Mouse (Mus musculus) stomach, embryonic 15.5 days (tissue): ENCODE data around the gene Klhl32. TPM values are rescaled to one million over a fixed set of nuclear protein-coding genes. Genes with fewer than 3 reads are reported as not detected.

Source experiments
- ATAC-seq: fragments of 200-750 bp; cut with Nextera tagmentation; 2 replicates; pipeline ENCODE4 v1.8.0; 2017; ENCODE audit warnings: low read depth, moderate number of reproducible peaks, moderate TSS enrichment; ENCODE audit not compliant: insufficient read depth, low FRiP score
- H3K27ac ChIP-seq: fragments of 300-500 bp; sonication (generic); 2 replicates; pipeline ENCODE4 v1.5.1; 2015; ENCODE audit warnings: mild to moderate bottlenecking, inconsistent platforms
- H3K27me3 ChIP-seq: fragments of 300-500 bp; sonication (generic); replicated peaks from 2 replicates; pipeline ENCODE4 v1.6.1; 2015; ENCODE audit warnings: inconsistent platforms
- H3K36me3 ChIP-seq: fragments of 300-500 bp; sonication (generic); 2 replicates; pipeline ENCODE4 v1.6.1; 2015; ENCODE audit warnings: inconsistent platforms
- H3K4me1 ChIP-seq: fragments of 300-500 bp; sonication (generic); 2 replicates; pipeline ENCODE4 v1.6.1; 2015; ENCODE audit warnings: inconsistent platforms
- H3K4me2 ChIP-seq: fragments of 300-500 bp; sonication (generic); 2 replicates; pipeline ENCODE4 v1.6.1; 2015; ENCODE audit warnings: mild to moderate bottlenecking, inconsistent platforms
- H3K4me3 ChIP-seq: fragments of 300-500 bp; sonication (generic); replicated peaks from 2 replicates; pipeline ENCODE4 v1.5.1; 2015; ENCODE audit warnings: inconsistent platforms
- H3K9ac ChIP-seq: fragments of 300-500 bp; sonication (generic); 2 replicates; pipeline ENCODE4 v1.6.1; 2015; ENCODE audit warnings: inconsistent platforms
- H3K9me3 ChIP-seq: fragments of 300-500 bp; sonication (generic); 2 replicates; pipeline ENCODE4 v1.6.1; 2016; ENCODE audit warnings: inconsistent platforms
- WGBS: fragments of 180-500 bp; shearing (Covaris S2); methylation state at CpG from one replicate; pipeline ENCODE4 v1.1.7; 2015; 5-methylcytosine and 5-hydroxymethylcytosine counted together
- polyA plus RNA-seq: library from polyadenylated mRNA; unstranded; fragments of >200 nt; fragmentation: Nextera tagmentation; extraction: Ambion mirVana; gene quantifications from 2 replicates; pipeline ENCODE4 v1.2.1, GENCODE M21; 2015

Klhl32 gene
- polyA plus RNA-seq, 1 experiment from 2014 or later: 4.4 TPM

GRCm38 (mm10) chr4:24845546-24845945 lies 5.4 kb downstream of the Klhl32 start:
- H3K9me3 ChIP-seq: no peaks in the 10 kb centered on the region
- H3K27me3 ChIP-seq: no peaks in the 10 kb centered on the region
- no peaks in the 10 kb centered on the region for H3K36me3 ChIP-seq
- H3K4me2 ChIP-seq: no peak overlapping the region
- H3K4me1 ChIP-seq: no peaks in the 10 kb centered on the region
- no peak overlapping the region for H3K27ac ChIP-seq
- WGBS: 89% methylated on average over 5 of the region's 5 CpGs
- H3K9ac ChIP-seq: no peak overlapping the region
- no peak for ATAC-seq
- no peak overlapping the region for H3K4me3 ChIP-seq

DNA sequence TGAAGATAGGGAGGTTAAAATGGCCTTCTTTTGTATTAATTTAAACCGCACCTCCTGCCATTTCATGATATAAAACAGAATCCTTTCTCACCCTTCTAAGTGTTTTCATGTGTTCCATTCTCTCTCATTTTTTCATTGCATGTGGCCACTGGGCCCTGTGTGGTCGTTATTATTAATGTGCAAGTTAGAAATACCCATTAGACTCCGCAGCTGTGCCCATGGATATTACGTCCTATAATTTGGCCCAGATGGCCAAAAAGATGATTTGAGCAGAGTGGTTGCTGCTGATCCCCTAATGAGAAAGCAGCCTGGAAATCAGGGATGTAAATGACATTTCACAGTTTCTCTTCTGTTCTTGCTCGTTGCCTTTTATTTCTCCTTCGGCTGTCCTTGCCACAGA lies 12.4 kb downstream of the Klhl32 start:
- no peaks in the 10 kb centered on the region for H3K27me3 ChIP-seq
- H3K9me3 ChIP-seq: no peaks in the 10 kb centered on the region
- no peaks in the 10 kb centered on the region for H3K4me1 ChIP-seq

GRCm38 (mm10) chr4:24835555-24835954 lies 15.4 kb downstream of the Klhl32 start:
- Histone ChIP-seq H3K4me2 (no peak overlapping the region), H3K27ac (no peak overlapping the region), H3K9ac (no peak overlapping the region), H3K4me3 (no peak overlapping the region), H3K36me3 (no peaks in the 10 kb centered on the region), H3K27me3 (no peaks in the 10 kb centered on the region), H3K4me1 (no peaks in the 10 kb centered on the region), H3K9me3 (no peaks in the 10 kb centered on the region)
- WGBS: 48% methylated on average over 7 of the region's 7 CpGs
- ATAC-seq: no peak

More for the DNA sequence above, 12.4 kb downstream of the Klhl32 start:
- no peak overlapping the region for H3K27ac ChIP-seq
- 79% methylated on average over 6 of the region's 6 CpGs for WGBS
- H3K4me3 ChIP-seq: no peak overlapping the region
- no peak for ATAC-seq
- H3K9ac ChIP-seq: no peak overlapping the region
- no peak overlapping the region for H3K4me2 ChIP-seq
- no peaks in the 10 kb centered on the region for H3K36me3 ChIP-seq

GRCm38 (mm10) chr4:24808316-24808715 lies 42.6 kb downstream of the Klhl32 start:
- H3K4me3 ChIP-seq: no peak overlapping the region
- no peaks in the 10 kb centered on the region for H3K36me3 ChIP-seq
- 0 out of 2 replicates have a peak, but pooled peaks cover 4% of the 10 kb centered on the region for H3K9me3 ChIP-seq
- H3K27me3 ChIP-seq: no peaks in the 10 kb centered on the region
- H3K4me2 ChIP-seq: no peak overlapping the region
- H3K9ac ChIP-seq: no peak overlapping the region
- 79% methylated on average over 1 of the region's 1 CpGs for WGBS
- H3K4me1 ChIP-seq: no peaks in the 10 kb centered on the region
- H3K27ac ChIP-seq: no peak overlapping the region
- no peak for ATAC-seq

DNA sequence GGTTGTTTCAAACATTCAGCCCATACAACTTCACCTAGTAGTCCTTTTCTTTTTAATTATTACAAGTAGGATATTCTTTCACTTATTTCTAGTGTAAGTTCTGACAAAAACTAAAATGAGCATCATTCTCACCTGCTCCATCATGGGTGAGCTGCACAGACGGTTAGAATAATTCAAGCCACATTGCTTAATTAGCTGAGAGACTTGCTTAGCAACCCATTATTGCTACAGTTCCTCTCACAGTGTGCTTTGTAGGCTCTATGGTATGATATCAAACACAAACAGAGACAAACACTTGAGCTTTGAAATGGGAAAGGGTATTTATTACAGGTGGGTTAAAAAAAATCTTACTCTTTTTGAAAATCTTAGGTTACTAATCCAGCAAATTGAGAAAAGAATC lies 49.0 kb downstream of the Klhl32 start:
- Histone ChIP-seq H3K27me3 (no peaks in the 10 kb centered on the region), H3K4me2 (no peak overlapping the region), H3K4me1 (no peaks in the 10 kb centered on the region), H3K27ac (no peak overlapping the region), H3K4me3 (no peak overlapping the region), H3K36me3 (no peaks in the 10 kb centered on the region), H3K9ac (no peak overlapping the region), H3K9me3 (no peaks in the 10 kb centered on the region)
- WGBS: 75% methylated on average over 1 of the region's 1 CpGs
- ATAC-seq: no peak

- H3K4me1 ChIP-seq: no peaks in the 10 kb centered on the region
- H3K36me3 ChIP-seq: no peaks in the 10 kb centered on the region
- 43% methylated on average over 2 of the region's 2 CpGs for WGBS
- no peaks in the 10 kb centered on the region for H3K27me3 ChIP-seq
- no peaks in the 10 kb centered on the region for H3K9me3 ChIP-seq
- no peak overlapping the region for H3K27ac ChIP-seq
- no peak for ATAC-seq
- no peak overlapping the region for H3K4me3 ChIP-seq
- no peak overlapping the region for H3K4me2 ChIP-seq
- H3K9ac ChIP-seq: no peak overlapping the region
Observed at GRCm38 (mm10) chr4:24801343-24801742, 49.6 kb downstream of the Klhl32 start.

DNA sequence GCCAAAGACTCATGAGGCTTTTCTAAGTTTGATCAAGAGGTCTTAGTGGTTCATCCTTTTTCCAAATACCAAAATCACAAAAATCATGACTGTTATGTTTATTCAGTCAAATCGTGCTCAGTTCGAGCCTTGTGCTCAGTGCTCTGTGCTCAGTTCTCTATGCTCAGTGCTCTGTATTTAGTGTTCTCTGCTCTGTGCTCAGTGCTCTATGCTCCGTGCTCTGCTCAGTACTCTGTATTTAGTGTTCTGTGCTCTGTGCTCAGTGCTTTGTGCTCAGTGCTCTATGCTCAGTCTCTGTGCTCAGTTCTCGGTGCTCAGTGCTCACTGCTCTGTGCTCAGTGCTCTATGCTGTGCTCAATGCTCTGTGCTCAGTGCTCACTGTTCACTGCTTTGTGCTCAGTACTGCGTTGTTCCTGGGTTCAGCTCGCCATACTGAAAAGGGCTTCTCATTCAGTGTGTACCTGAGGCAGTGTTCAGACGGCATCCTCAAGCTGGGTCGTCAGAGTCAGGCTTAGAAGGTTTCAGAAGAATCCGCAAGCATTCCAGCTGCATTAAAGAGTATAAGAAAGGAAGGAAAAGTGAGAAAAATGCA lies 50.5 kb downstream of the Klhl32 start:
- Histone ChIP-seq H3K36me3 (no peaks in the 10 kb centered on the region), H3K4me2 (no peak overlapping the region), H3K4me1 (no peaks in the 10 kb centered on the region), H3K9ac (no peak overlapping the region), H3K4me3 (no peak overlapping the region), H3K9me3 (no peaks in the 10 kb centered on the region), H3K27ac (no peak overlapping the region), H3K27me3 (no peaks in the 10 kb centered on the region)
- no peak for ATAC-seq
- WGBS: 90% methylated on average over 9 of the region's 9 CpGs

- H3K9ac ChIP-seq: no peak overlapping the region
- ATAC-seq: no peak
- H3K4me2 ChIP-seq: no peak overlapping the region
- WGBS: 77% methylated on average over 6 of the region's 6 CpGs
- H3K27ac ChIP-seq: no peak overlapping the region
- no peaks in the 10 kb centered on the region for H3K4me1 ChIP-seq
- no peaks in the 10 kb centered on the region for H3K9me3 ChIP-seq
- H3K4me3 ChIP-seq: no peak overlapping the region
- H3K36me3 ChIP-seq: no peaks in the 10 kb centered on the region
- no peaks in the 10 kb centered on the region for H3K27me3 ChIP-seq
Observed at GRCm38 (mm10) chr4:24799037-24799436, 51.9 kb downstream of the Klhl32 start.

- no peaks in the 10 kb centered on the region for H3K4me1 ChIP-seq
- no peak overlapping the region for H3K9ac ChIP-seq
- H3K4me2 ChIP-seq: no peak overlapping the region
- no peaks in the 10 kb centered on the region for H3K36me3 ChIP-seq
- 42% methylated on average over 3 of the region's 3 CpGs for WGBS
- no peaks in the 10 kb centered on the region for H3K9me3 ChIP-seq
- no peaks in the 10 kb centered on the region for H3K27me3 ChIP-seq
- H3K4me3 ChIP-seq: no peak overlapping the region
- no peak for ATAC-seq
- H3K27ac ChIP-seq: no peak overlapping the region
Observed at GRCm38 (mm10) chr4:24797868-24798267, 53.1 kb downstream of the Klhl32 start.

GRCm38 (mm10) chr4:24797280-24797679 lies 53.6 kb downstream of the Klhl32 start:
- Histone ChIP-seq H3K27ac (no peak overlapping the region), H3K4me2 (no peak overlapping the region)
- WGBS: 86% methylated on average over 5 of the region's 5 CpGs

DNA sequence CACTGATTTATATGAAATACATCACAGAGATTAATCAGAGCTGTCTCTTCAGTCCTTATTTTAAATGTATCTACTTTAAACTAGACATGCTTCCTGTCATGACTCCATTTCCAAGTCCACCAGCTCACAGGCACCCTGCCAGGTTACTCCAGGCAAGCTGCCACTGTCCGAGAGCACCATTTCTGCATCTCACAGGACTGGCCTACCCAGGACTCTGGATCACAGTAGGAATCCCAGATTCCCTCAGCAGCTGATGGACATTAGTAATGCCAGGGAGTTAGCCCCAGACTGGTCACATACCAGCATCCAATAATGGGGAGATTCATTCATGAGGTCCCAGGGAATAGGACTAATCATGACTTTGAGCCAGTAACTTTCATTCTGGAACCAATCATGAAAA lies 54.7 kb downstream of the Klhl32 start:
- H3K4me2 ChIP-seq: no peak overlapping the region
- no peaks in the 10 kb centered on the region for H3K4me1 ChIP-seq
- no peaks in the 10 kb centered on the region for H3K27me3 ChIP-seq
- no peak overlapping the region for H3K9ac ChIP-seq
- no peak for ATAC-seq
- whole genome bisulfite sequencing: 59% methylated on average over 1 of the region's 1 CpGs
- H3K9me3 ChIP-seq: no peaks in the 10 kb centered on the region
- H3K36me3 ChIP-seq: no peaks in the 10 kb centered on the region
- no peak overlapping the region for H3K4me3 ChIP-seq
- no peak overlapping the region for H3K27ac ChIP-seq

More at GRCm38 (mm10) chr4:24797280-24797679, 53.6 kb downstream of the Klhl32 start:
- H3K4me3 ChIP-seq: no peak overlapping the region
- no peak overlapping the region for H3K9ac ChIP-seq
- H3K4me1 ChIP-seq: no peaks in the 10 kb centered on the region
- no peak for ATAC-seq
- no peaks in the 10 kb centered on the region for H3K27me3 ChIP-seq
- no peaks in the 10 kb centered on the region for H3K9me3 ChIP-seq
- H3K36me3 ChIP-seq: no peaks in the 10 kb centered on the region

DNA sequence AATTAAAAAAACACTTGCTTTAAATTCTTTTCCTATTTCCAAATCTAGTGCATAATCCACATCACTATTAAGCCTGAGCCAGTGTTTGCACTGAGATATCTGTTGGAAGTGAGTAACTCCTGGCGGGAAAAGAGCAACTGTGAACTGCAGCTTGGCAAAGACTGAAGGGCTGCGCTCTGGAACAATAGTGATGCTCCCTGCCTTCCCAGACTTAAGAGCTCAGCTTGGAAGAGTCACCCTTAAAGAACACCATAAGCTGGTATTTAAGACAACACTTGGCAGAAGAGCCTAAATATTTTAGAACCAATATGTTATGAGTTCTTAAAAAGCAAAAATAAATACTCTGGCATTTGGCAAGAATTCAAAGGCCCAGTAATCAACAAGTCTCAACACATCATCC lies 55.7 kb downstream of the Klhl32 start:
- 83% methylated on average over 2 of the region's 2 CpGs for WGBS
- Histone ChIP-seq H3K4me1 (no peaks in the 10 kb centered on the region), H3K36me3 (no peaks in the 10 kb centered on the region), H3K27me3 (no peaks in the 10 kb centered on the region), H3K9me3 (no peaks in the 10 kb centered on the region), H3K4me3 (no peak overlapping the region), H3K27ac (no peak overlapping the region), H3K9ac (no peak overlapping the region), H3K4me2 (no peak overlapping the region)
- ATAC-seq: no peak

DNA sequence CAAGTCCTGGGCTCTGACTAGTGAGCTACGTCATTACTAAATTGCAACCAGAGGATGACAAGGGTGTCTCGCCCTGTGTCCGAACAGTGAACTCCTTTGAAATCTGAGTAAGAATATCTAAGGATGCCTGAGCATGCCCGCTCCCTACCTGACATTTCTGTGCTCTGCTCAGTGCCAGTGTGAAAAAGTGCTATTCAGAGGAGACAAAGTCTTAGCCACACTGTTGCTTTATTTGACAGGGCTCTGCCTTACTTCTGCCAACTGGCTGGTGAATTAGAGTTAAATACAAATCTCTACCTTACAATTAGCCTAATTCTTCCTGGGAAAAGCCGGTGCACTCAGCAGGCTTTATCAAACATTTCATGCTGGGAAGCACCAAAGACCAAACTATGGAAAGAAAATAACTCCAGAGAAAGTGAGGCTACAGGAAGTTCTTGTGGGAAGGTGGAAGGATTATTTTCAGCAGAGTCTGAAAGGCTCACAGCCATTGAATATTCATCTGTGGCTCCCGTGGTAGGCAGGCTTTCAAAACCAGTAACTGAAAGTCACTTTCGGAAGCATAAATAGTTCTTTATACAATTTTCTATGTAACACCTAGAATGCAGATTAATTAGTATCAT lies 57.1 kb downstream of the Klhl32 start:
- Histone ChIP-seq H3K4me3 (no peak overlapping the region), H3K27me3 (no peaks in the 10 kb centered on the region), H3K36me3 (no peaks in the 10 kb centered on the region), H3K9ac (no peak overlapping the region), H3K4me2 (no peak overlapping the region), H3K27ac (no peak overlapping the region), H3K4me1 (no peaks in the 10 kb centered on the region), H3K9me3 (no peaks in the 10 kb centered on the region)
- WGBS: 67% methylated on average over 7 of the region's 7 CpGs
- ATAC-seq: no peak
